Mouse (Mus musculus) granulocyte monocyte progenitor cell, adult 5-6 weeks (primary cell): Measurements from ENCODE around the gene Slfn14. TPM values are rescaled to one million over a fixed set of nuclear protein-coding genes. Genes with fewer than 3 reads are reported as not detected.

Experiments used
- total RNA-seq, 2 experiments: library from RNA; stranded (forward) in 1 of 2; stranded (reverse) in 1 of 2; fragments of 200-712, 200-1000 nt in 1 of 2; fragments of >200 nt in 1 of 2; fragmentation: Nextera tagmentation in 1 of 2; gene quantifications; 2 replicates each; pipeline ENCODE4 v1.2.3; 2014 to 2017

The Slfn14 gene
- total RNA-seq, 2 experiments from 2014 or later = not detected

Other genes with a start within 250 kb of the Slfn14 start
- gene Slfn2, start 221.6 kb downstream of the Slfn14 start, total RNA-seq (2014; fragmentation: Nextera tagmentation) = 8.3 and 11.4 TPM in 2 replicates
- 30.2 and 43.3 TPM in 2 replicates for gene Slfn2, start 221.6 kb downstream of the Slfn14 start, total RNA-seq (2017)
- gene Slfn1, start 169.9 kb downstream of the Slfn14 start, total RNA-seq (2014; fragmentation: Nextera tagmentation) = 0.30 TPM in 1 of 2 replicates, not detected in the other
- gene Slfn1, start 169.9 kb downstream of the Slfn14 start, total RNA-seq (2017) = 3.1 and 3.8 TPM in 2 replicates
- 1.5 and 2.8 TPM in 2 replicates for gene Slfn4, start 111.5 kb downstream of the Slfn14 start, total RNA-seq (2014; fragmentation: Nextera tagmentation)
- 6.4 and 7.2 TPM in 2 replicates for gene Slfn4, start 111.5 kb downstream of the Slfn14 start, total RNA-seq (2017)
- gene Slfn3, start 95.4 kb downstream of the Slfn14 start, total RNA-seq (2014; fragmentation: Nextera tagmentation) = 15.8 and 16.6 TPM in 2 replicates
- gene Slfn3, start 95.4 kb downstream of the Slfn14 start, total RNA-seq (2017) = 27.5 and 33.9 TPM in 2 replicates
- gene Ap2b1, start 12.3 kb upstream of the Slfn14 start, total RNA-seq (2014; fragmentation: Nextera tagmentation) = 60.0 and 68.0 TPM in 2 replicates
- 46.0 and 60.0 TPM in 2 replicates for gene Ap2b1, start 12.3 kb upstream of the Slfn14 start, total RNA-seq (2017)
- gene Pex12, start 15.9 kb upstream of the Slfn14 start, total RNA-seq (2014; fragmentation: Nextera tagmentation) = 5.8 and 9.0 TPM in 2 replicates
- 6.3 and 6.6 TPM in 2 replicates for gene Pex12, start 15.9 kb upstream of the Slfn14 start, total RNA-seq (2017)
- not detected in 2 replicates for gene Rasl10b, start 122.4 kb upstream of the Slfn14 start, total RNA-seq (2014; fragmentation: Nextera tagmentation)
- 0.09 and 0.41 TPM in 2 replicates for gene Rasl10b, start 122.4 kb upstream of the Slfn14 start, total RNA-seq (2017)
- gene Gas2l2, start 142.7 kb upstream of the Slfn14 start, total RNA-seq (2014; fragmentation: Nextera tagmentation) = 0.13 TPM in 1 of 2 replicates, not detected in the other
- gene Gas2l2, start 142.7 kb upstream of the Slfn14 start, total RNA-seq (2017) = 0.57 TPM in 1 of 2 replicates, not detected in the other
- gene 1700020L24Rik, start 151.0 kb upstream of the Slfn14 start, total RNA-seq (2014; fragmentation: Nextera tagmentation) = 33.2 and 34.9 TPM in 2 replicates
- 79.8 and 113 TPM in 2 replicates for gene 1700020L24Rik, start 151.0 kb upstream of the Slfn14 start, total RNA-seq (2017)
- 6.6 and 11.1 TPM in 2 replicates for gene Mmp28, start 176.3 kb upstream of the Slfn14 start, total RNA-seq (2014; fragmentation: Nextera tagmentation)
- gene Mmp28, start 176.3 kb upstream of the Slfn14 start, total RNA-seq (2017) = 5.4 and 5.6 TPM in 2 replicates
- 62.6 and 66.7 TPM in 2 replicates for gene Taf15, start 186.4 kb upstream of the Slfn14 start, total RNA-seq (2014; fragmentation: Nextera tagmentation)
- gene Taf15, start 186.4 kb upstream of the Slfn14 start, total RNA-seq (2017) = 43.8 and 44.1 TPM in 2 replicates
- not detected in 2 replicates for gene Heatr9, start 235.4 kb upstream of the Slfn14 start, total RNA-seq (2014; fragmentation: Nextera tagmentation)
- not detected in 2 replicates for gene Heatr9, start 235.4 kb upstream of the Slfn14 start, total RNA-seq (2017)
- gene Ccl5, start 243.8 kb upstream of the Slfn14 start, total RNA-seq (2014; fragmentation: Nextera tagmentation) = not detected in 2 replicates
- 2.1 TPM in 1 of 2 replicates, not detected in the other for gene Ccl5, start 243.8 kb upstream of the Slfn14 start, total RNA-seq (2017)